Mouse (Mus musculus): ENCODE data around the gene Defb20. TPM values are rescaled to one million over a fixed set of nuclear protein-coding genes. Genes with fewer than 3 reads are reported as not detected.

Defb20 gene
- polyA plus RNA-seq, 1 experiment, result not detected

DNA sequence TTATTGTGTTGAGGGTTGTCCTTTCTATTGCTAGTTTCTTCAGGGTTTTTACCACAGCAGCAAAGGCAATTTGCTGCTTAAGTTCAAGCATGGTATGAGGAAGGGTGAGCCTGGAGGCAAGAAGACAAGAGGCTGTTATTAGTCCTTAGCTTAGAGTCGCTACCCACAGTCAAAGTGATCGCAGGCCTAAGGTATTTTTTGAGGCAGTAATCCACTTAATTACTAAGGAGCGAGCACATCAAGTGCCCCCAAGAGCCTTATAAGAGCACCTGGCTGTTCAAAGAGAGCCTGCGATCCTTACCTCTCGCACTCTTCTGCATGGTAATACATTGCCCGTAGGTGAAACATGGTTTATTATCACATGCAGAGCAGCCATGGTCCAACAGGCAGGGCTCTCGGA lies 4.9 kb downstream of the Defb20 start:
- no peak for TF ChIP-seq TAL1 (IDR thresholded peaks at IDR 0.05; ENCODE audit: low read length)
- TF ChIP-seq GATA1 (IDR thresholded peaks at IDR 0.05; ENCODE audit: low read length), result no peak
- Histone ChIP-seq H3K9me3 (ENCODE audit: control insufficient read depth, low read length) (no peaks in the 10 kb centered on the region), H3K27me3 (ENCODE audit: control insufficient read depth) (no peaks in the 10 kb centered on the region), H3K36me3 (ENCODE audit: control insufficient read depth) (no peaks in the 10 kb centered on the region), H3K4me3 (replicated peaks) (no peak overlapping the region), H3K4me1 (ENCODE audit: control insufficient read depth) (no peaks in the 10 kb centered on the region)

DNA sequence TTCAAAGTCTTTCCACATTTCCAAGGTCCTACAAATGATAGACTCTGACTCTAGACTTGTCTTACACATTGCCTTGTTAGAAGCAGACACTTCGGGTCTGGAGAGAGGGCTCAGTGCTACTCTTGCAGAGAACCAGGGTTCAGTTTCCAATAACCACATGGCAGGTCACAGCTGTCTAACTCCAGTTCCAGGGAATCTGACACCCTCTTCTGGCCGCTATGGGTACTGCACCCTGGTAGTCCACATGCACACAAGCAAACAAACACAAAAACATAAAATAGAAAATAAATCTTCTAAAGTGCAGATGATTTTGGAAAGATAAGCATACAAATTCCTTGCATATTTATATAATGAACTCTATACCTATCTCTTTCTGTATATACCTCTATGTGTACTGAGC lies 10.2 kb downstream of the Defb20 start:
- Histone ChIP-seq H3K27me3 (ENCODE audit: control insufficient read depth) (no peaks in the 10 kb centered on the region), H3K4me3 (replicated peaks) (no peak overlapping the region), H3K36me3 (ENCODE audit: control insufficient read depth) (no peaks in the 10 kb centered on the region), H3K4me1 (ENCODE audit: control insufficient read depth) (no peaks in the 10 kb centered on the region), H3K9me3 (ENCODE audit: control insufficient read depth, low read length) (peaks cover 3% of the 10 kb centered on the region; the same call in 1 of the 2 replicates)
- TF ChIP-seq GATA1 (IDR thresholded peaks at IDR 0.05; ENCODE audit: low read length) (no peak), TAL1 (IDR thresholded peaks at IDR 0.05; ENCODE audit: low read length) (no peak)

DNA sequence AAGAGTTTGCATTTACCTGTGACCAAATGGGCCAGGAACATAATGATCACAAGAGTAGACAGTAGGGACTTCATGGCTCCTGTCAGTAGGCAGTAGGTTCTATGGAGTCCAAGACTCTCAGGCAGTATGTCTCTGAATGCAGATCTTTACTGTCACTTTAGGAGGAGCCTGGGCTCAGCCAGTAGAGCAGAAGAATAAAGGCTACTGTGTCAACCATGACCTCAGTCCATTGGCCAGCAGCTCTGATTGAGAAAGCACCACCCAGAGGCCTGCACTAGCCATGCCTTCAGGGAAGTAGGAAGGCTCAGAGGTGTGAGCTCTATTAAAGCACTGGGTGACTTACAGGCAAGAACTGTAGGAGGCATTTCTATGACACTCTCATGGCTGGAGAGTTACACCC lies 13.2 kb downstream of the Defb20 start, which contains the start of gene Defb22:
Defb22 (minus strand) TSS at position 101 of the 400 bp plus-strand sequence.
- H3K36me3 ChIP-seq (ENCODE audit: control insufficient read depth), result no peaks in the 10 kb centered on the region
- TF ChIP-seq GATA1 (IDR thresholded peaks at IDR 0.05; ENCODE audit: low read length) (no peak), TAL1 (IDR thresholded peaks at IDR 0.05; ENCODE audit: low read length) (no peak)

DNA sequence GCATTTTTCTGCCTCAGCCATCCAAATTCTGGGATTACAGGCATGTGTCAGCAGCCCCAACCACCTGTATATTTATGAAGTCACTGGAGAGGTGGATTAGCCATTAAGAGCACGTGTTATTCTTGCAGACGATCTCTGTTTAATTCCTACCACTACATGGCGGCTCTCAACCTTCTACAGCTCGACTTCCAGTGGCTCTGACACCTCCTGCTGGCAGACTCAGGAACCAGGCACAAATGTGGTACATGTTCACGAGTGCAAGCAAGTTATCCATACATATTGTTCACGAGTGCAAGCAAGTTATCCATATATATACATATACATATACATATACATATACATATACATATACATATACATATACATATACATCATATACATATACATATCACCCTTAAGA lies 16.3 kb downstream of the Defb20 start:
- Histone ChIP-seq H3K4me1 (ENCODE audit: control insufficient read depth) (peaks cover 2% of the 10 kb centered on the region), H3K4me3 (replicated peaks) (no peak overlapping the region), H3K36me3 (ENCODE audit: control insufficient read depth) (no peaks in the 10 kb centered on the region), H3K9me3 (ENCODE audit: control insufficient read depth, low read length) (no peaks in the 10 kb centered on the region), H3K27me3 (ENCODE audit: control insufficient read depth) (no peaks in the 10 kb centered on the region)
- no peak for TF ChIP-seq TAL1 (IDR thresholded peaks at IDR 0.05; ENCODE audit: low read length)
- no peak for TF ChIP-seq GATA1 (IDR thresholded peaks at IDR 0.05; ENCODE audit: low read length)

More for the DNA sequence above, 13.2 kb downstream of the Defb20 start, which contains the start of gene Defb22:
- no peaks in the 10 kb centered on the region for H3K4me1 ChIP-seq (ENCODE audit: control insufficient read depth)
- H3K4me3 ChIP-seq (replicated peaks), result no peak within 1 kb of the TSS
- no peaks in the 10 kb centered on the region for H3K27me3 ChIP-seq (ENCODE audit: control insufficient read depth)
- H3K9me3 ChIP-seq (ENCODE audit: control insufficient read depth, low read length), result peaks cover 3% of the 10 kb centered on the region; the same call in 1 of the 2 replicates

- TF ChIP-seq TAL1 (IDR thresholded peaks at IDR 0.05; ENCODE audit: low read length) (no peak), GATA1 (IDR thresholded peaks at IDR 0.05; ENCODE audit: low read length) (no peak)
These were observed 21.2 kb downstream of the Defb20 start for GRCm38 (mm10) chr2:152498020-152498419.

GRCm38 (mm10) chr2:152500204-152500862 lies 23.5 kb downstream of the Defb20 start:
- no peaks in the 10 kb centered on the region for H3K36me3 ChIP-seq (ENCODE audit: control insufficient read depth)
- H3K27me3 ChIP-seq (ENCODE audit: control insufficient read depth), result no peaks in the 10 kb centered on the region
- no peak overlapping the region for H3K4me3 ChIP-seq (replicated peaks)
- TF ChIP-seq TAL1 (IDR thresholded peaks at IDR 0.05; ENCODE audit: low read length) (no peak), GATA1 (IDR thresholded peaks at IDR 0.05; ENCODE audit: low read length) (no peak)
- H3K4me1 ChIP-seq (ENCODE audit: control insufficient read depth), result peaks cover 2% of the 10 kb centered on the region
- H3K9me3 ChIP-seq (ENCODE audit: control insufficient read depth, low read length), result no peaks in the 10 kb centered on the region

More at GRCm38 (mm10) chr2:152498020-152498419, 21.2 kb downstream of the Defb20 start:
- Histone ChIP-seq H3K9me3 (ENCODE audit: control insufficient read depth, low read length) (no peaks in the 10 kb centered on the region), H3K36me3 (ENCODE audit: control insufficient read depth) (no peaks in the 10 kb centered on the region), H3K4me3 (replicated peaks) (no peak overlapping the region), H3K4me1 (ENCODE audit: control insufficient read depth) (peaks cover 2% of the 10 kb centered on the region), H3K27me3 (ENCODE audit: control insufficient read depth) (no peaks in the 10 kb centered on the region)

DNA sequence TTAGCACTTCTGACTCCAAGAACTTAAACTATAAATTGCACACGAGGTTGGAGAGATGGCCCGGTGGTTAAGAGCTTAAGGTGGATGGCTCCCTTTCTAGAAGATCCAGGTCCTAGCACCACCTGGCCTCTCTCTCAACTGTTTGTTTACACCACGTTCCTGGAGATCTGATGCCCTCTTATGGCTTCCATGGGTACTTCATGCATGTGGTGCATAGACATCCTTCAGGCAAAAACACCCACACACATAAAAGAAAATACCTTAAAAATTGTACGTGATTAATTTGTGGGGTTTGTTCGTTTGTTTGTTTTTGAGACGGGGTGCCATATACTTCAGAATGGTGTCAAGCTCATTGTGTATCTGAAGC lies 24.0 kb downstream of the Defb20 start:
- no peaks in the 10 kb centered on the region for H3K9me3 ChIP-seq (ENCODE audit: control insufficient read depth, low read length)
- H3K4me1 ChIP-seq (ENCODE audit: control insufficient read depth), result peaks cover 2% of the 10 kb centered on the region
- H3K36me3 ChIP-seq (ENCODE audit: control insufficient read depth), result no peaks in the 10 kb centered on the region
- H3K4me3 ChIP-seq (replicated peaks), result no peak overlapping the region
- H3K27me3 ChIP-seq (ENCODE audit: control insufficient read depth), result no peaks in the 10 kb centered on the region
- TF ChIP-seq TAL1 (IDR thresholded peaks at IDR 0.05; ENCODE audit: low read length), result no peak
- no peak for TF ChIP-seq GATA1 (IDR thresholded peaks at IDR 0.05; ENCODE audit: low read length)

DNA sequence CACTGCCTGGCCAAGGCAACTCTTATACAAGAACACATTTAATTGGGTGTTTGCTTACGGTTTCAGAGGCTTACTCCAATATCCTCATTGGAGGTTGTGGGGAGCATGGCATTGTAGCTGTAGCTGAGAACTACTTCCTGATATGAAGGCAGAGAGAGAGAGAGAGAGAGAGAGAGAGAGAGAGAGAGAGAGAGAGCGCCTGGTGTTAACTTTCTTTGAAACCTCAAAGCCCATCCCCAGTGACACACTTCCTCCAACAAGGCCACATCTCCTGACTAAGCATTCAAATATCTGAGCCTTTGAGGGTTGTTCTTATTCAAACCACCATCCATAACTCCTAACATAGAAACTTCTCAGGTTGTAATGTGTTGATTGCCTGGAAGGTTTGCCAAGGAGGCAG lies 27.1 kb downstream of the Defb20 start:
- TF ChIP-seq TAL1 (IDR thresholded peaks at IDR 0.05; ENCODE audit: low read length) (no peak), GATA1 (IDR thresholded peaks at IDR 0.05; ENCODE audit: low read length) (no peak)
- no peaks in the 10 kb centered on the region for H3K36me3 ChIP-seq (ENCODE audit: control insufficient read depth)
- no peaks in the 10 kb centered on the region for H3K9me3 ChIP-seq (ENCODE audit: control insufficient read depth, low read length)
- no peaks in the 10 kb centered on the region for H3K27me3 ChIP-seq (ENCODE audit: control insufficient read depth)
- no peak overlapping the region for H3K4me3 ChIP-seq (replicated peaks)
- H3K4me1 ChIP-seq (ENCODE audit: control insufficient read depth), result no peaks in the 10 kb centered on the region; the same call in 1 of the 2 replicates

DNA sequence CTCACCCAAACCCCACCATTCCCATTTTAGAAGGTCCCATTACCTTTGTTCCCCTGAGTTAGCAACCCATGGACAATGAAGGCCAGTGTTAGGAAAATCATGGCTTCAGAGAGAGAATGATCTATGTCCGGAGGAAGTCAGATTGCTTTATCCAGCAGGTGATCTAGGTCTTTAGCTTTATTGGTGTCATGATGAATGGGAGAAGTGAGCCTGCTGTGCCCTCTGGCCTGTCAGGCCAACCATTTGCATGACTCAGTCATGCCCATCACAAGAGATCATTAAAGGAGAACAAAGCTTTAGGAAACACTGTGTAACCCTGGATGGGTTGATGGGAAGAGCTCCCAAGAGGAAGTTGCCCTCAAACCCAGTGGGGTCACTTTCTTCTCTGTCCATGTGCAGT lies 34.7 kb downstream of the Defb20 start, which contains the start of gene Defb26:
Defb26 (minus strand) TSS at position 101 of the 400 bp plus-strand sequence.
- TF ChIP-seq GATA1 (IDR thresholded peaks at IDR 0.05; ENCODE audit: low read length), result no peak
- TF ChIP-seq TAL1 (IDR thresholded peaks at IDR 0.05; ENCODE audit: low read length), result no peak
- Histone ChIP-seq H3K27me3 (ENCODE audit: control insufficient read depth) (no peaks in the 10 kb centered on the region), H3K9me3 (ENCODE audit: control insufficient read depth, low read length) (no peaks in the 10 kb centered on the region), H3K36me3 (ENCODE audit: control insufficient read depth) (no peaks in the 10 kb centered on the region), H3K4me1 (ENCODE audit: control insufficient read depth) (no peaks in the 10 kb centered on the region), H3K4me3 (replicated peaks) (no peak within 1 kb of the TSS)
